Mouse (Mus musculus) midbrain, embryonic 13.5 days (tissue): ENCODE data around the gene Triobp. TPM values are rescaled to one million over a fixed set of nuclear protein-coding genes. Genes with fewer than 3 reads are reported as not detected.
A peak's percentile ranks its signal among the peaks of the same experiment; 100 is the strongest.

Experiments used
- ATAC-seq: fragments of 200-750 bp; cut with Nextera tagmentation; 2 replicates; pipeline ENCODE4 v1.8.0; 2017; ENCODE audit warnings: mild to moderate bottlenecking, moderate TSS enrichment, moderate library complexity
- H3K27ac ChIP-seq: fragments of 300-500 bp; sonication (generic); 2 replicates; pipeline ENCODE4 v1.5.1; 2015; ENCODE audit warnings: inconsistent platforms, mild to moderate bottlenecking, moderate library complexity
- H3K27me3 ChIP-seq: fragments of 300-500 bp; sonication (generic); 2 replicates; pipeline ENCODE4 v1.6.1; 2015; ENCODE audit warnings: mild to moderate bottlenecking, inconsistent platforms
- H3K36me3 ChIP-seq: fragments of 300-500 bp; sonication (generic); 2 replicates; pipeline ENCODE4 v1.6.1; 2015; ENCODE audit warnings: mild to moderate bottlenecking, inconsistent platforms
- H3K4me1 ChIP-seq: fragments of 300-500 bp; sonication (generic); replicated peaks from 2 replicates; pipeline ENCODE4 v1.6.1; 2015; ENCODE audit warnings: inconsistent platforms
- H3K4me2 ChIP-seq: fragments of 300-500 bp; sonication (generic); replicated peaks from 2 replicates; pipeline ENCODE4 v1.6.1; 2015; ENCODE audit warnings: moderate library complexity, mild to moderate bottlenecking, inconsistent platforms
- H3K4me3 ChIP-seq: fragments of 300-500 bp; sonication (generic); replicated peaks from 2 replicates; pipeline ENCODE4 v1.5.1; 2015; ENCODE audit warnings: mild to moderate bottlenecking, inconsistent platforms
- H3K9ac ChIP-seq: fragments of 300-500 bp; sonication (generic); replicated peaks from 2 replicates; pipeline ENCODE4 v1.6.1; 2015; ENCODE audit warnings: mild to moderate bottlenecking, inconsistent platforms
- H3K9me3 ChIP-seq: fragments of 300-500 bp; sonication (generic); 2 replicates; pipeline ENCODE4 v1.6.1; 2016; ENCODE audit warnings: mild to moderate bottlenecking, inconsistent platforms
- WGBS: fragments of 180-500 bp; shearing (Covaris S2); methylation state at CpG from one replicate; pipeline ENCODE4 v1.1.7; 2015; 5-methylcytosine and 5-hydroxymethylcytosine counted together
- microRNA-seq: library from miRNA; unstranded; fragments of <30 nt; microRNA quantifications from one replicate; pipeline ENCODE4, GENCODE M21; 2016
- polyA plus RNA-seq: library from polyadenylated mRNA; unstranded; fragments of >200 nt; fragmentation: Nextera tagmentation; extraction: Ambion mirVana; gene quantifications from 2 replicates; pipeline ENCODE4 v1.2.1, GENCODE M21; 2015

Gene Triobp
- polyA plus RNA-seq, 1 experiment from 2014 or later: 42.6 TPM

- Histone ChIP-seq H3K27me3 (peaks cover 56% of the 10 kb centered on the region), H3K4me1 (peaks cover 39% of the 10 kb centered on the region), H3K36me3 (no peaks in the 10 kb centered on the region), H3K27ac (0 out of 2 replicates have a peak overlapping the region, but pooled peaks have one; percentile 17), H3K4me2 (peak overlapping the region; percentile 81), H3K9me3 (no peaks in the 10 kb centered on the region), H3K9ac (peak overlapping the region; percentile 60), H3K4me3 (peak overlapping the region; percentile 53)
- peak; percentile 18; the same call in 1 of the 2 replicates for ATAC-seq
- WGBS: under 1% methylated on average over 96 of the region's 105 CpGs
These were observed 95.4 kb downstream of the Triobp start for GRCm38 (mm10) chr15:79042721-79043491.

- no peak overlapping the region for H3K4me2 ChIP-seq
- WGBS: 8% methylated on average over 4 of the region's 4 CpGs
- H3K4me1 ChIP-seq: peaks cover 31% of the 10 kb centered on the region
- H3K9ac ChIP-seq: 0 out of 2 replicates have a peak overlapping the region, but pooled peaks have one; percentile 32
- no peaks in the 10 kb centered on the region for H3K36me3 ChIP-seq
- H3K27me3 ChIP-seq: peaks cover 49% of the 10 kb centered on the region
- peak; percentile 69; the same call in 1 of the 2 replicates for ATAC-seq
- H3K4me3 ChIP-seq: no peak overlapping the region
- no peak overlapping the region for H3K27ac ChIP-seq
- no peaks in the 10 kb centered on the region for H3K9me3 ChIP-seq
These were observed 97.3 kb downstream of the Triobp start for GRCm38 (mm10) chr15:79044837-79045236.

GRCm38 (mm10) chr15:79048186-79048585, 100.7 kb downstream of the Triobp start:
- H3K27me3 ChIP-seq: peaks cover 15% of the 10 kb centered on the region
- H3K9me3 ChIP-seq: no peaks in the 10 kb centered on the region
- H3K9ac ChIP-seq: no peak overlapping the region
- H3K36me3 ChIP-seq: peaks cover 13% of the 10 kb centered on the region
- H3K4me1 ChIP-seq: peaks cover 17% of the 10 kb centered on the region
- no peak overlapping the region for H3K4me2 ChIP-seq
- no peak overlapping the region for H3K27ac ChIP-seq
- ATAC-seq: no peak
- WGBS: 78% methylated on average over 4 of the region's 4 CpGs
- H3K4me3 ChIP-seq: no peak overlapping the region

- Histone ChIP-seq H3K9ac (0 out of 2 replicates have a peak overlapping the region, but pooled peaks have one; percentile 41), H3K36me3 (peaks cover 34% of the 10 kb centered on the region), H3K4me1 (peaks cover 6% of the 10 kb centered on the region), H3K4me3 (no peak overlapping the region), H3K9me3 (no peaks in the 10 kb centered on the region), H3K27me3 (no peaks in the 10 kb centered on the region), H3K27ac (no peak overlapping the region), H3K4me2 (no peak overlapping the region)
- 60% methylated on average over 9 of the region's 9 CpGs for WGBS
- peak; percentile 55; the same call in 1 of the 2 replicates for ATAC-seq
These were observed 102.8 kb downstream of the Triobp start for GRCm38 (mm10) chr15:79050160-79050845.

- H3K27ac ChIP-seq: no peak overlapping the region
These were observed 103.4 kb downstream of the Triobp start for GRCm38 (mm10) chr15:79050964-79051363.

GRCm38 (mm10) chr15:79051461-79052360, 104.2 kb downstream of the Triobp start:
- Histone ChIP-seq H3K4me1 (peaks cover 6% of the 10 kb centered on the region), H3K9ac (no peak overlapping the region), H3K4me3 (no peak overlapping the region), H3K4me2 (no peak overlapping the region), H3K9me3 (no peaks in the 10 kb centered on the region), H3K36me3 (peaks cover 48% of the 10 kb centered on the region), H3K27me3 (no peaks in the 10 kb centered on the region), H3K27ac (no peak overlapping the region)
- ATAC-seq: no peak
- WGBS: 83% methylated on average over 13 of the region's 13 CpGs

More at GRCm38 (mm10) chr15:79050964-79051363, 103.4 kb downstream of the Triobp start:
- ATAC-seq: no peak
- Histone ChIP-seq H3K9me3 (no peaks in the 10 kb centered on the region), H3K4me2 (no peak overlapping the region), H3K27me3 (no peaks in the 10 kb centered on the region), H3K36me3 (peaks cover 41% of the 10 kb centered on the region), H3K4me1 (peaks cover 6% of the 10 kb centered on the region), H3K9ac (no peak overlapping the region), H3K4me3 (no peak overlapping the region)
- WGBS: 84% methylated on average over 2 of the region's 2 CpGs

GRCm38 (mm10) chr15:79052366-79052765, 104.8 kb downstream of the Triobp start:
- Histone ChIP-seq H3K4me3 (no peak overlapping the region), H3K9ac (no peak overlapping the region), H3K27ac (no peak overlapping the region), H3K4me2 (no peak overlapping the region), H3K36me3 (peaks cover 55% of the 10 kb centered on the region), H3K9me3 (no peaks in the 10 kb centered on the region), H3K27me3 (no peaks in the 10 kb centered on the region), H3K4me1 (peaks cover 6% of the 10 kb centered on the region)
- ATAC-seq: no peak
- WGBS: 76% methylated on average over 2 of the region's 2 CpGs

Small RNA genes lying within 50 kb of the gene (microRNA-seq; reads per million reads assigned to microRNA genes)
- not detected for gene Mir6956

Other genes with a start within 250 kb of the Triobp start
- 3.0 and 3.3 TPM in 2 replicates for gene Elfn2, start 229.0 kb upstream of the Triobp start, polyA plus RNA-seq
- 83.0 and 93.7 TPM in 2 replicates for gene Mfng, start 174.2 kb upstream of the Triobp start, polyA plus RNA-seq
- gene Card10, start 144.7 kb upstream of the Triobp start, polyA plus RNA-seq: 1.0 and 1.2 TPM in 2 replicates
- gene Cdc42ep1, start 105.1 kb upstream of the Triobp start, polyA plus RNA-seq: 7.0 and 8.5 TPM in 2 replicates
- 1.1 TPM in 1 of 2 replicates, not detected in the other for gene Lgals2, start 92.2 kb upstream of the Triobp start, polyA plus RNA-seq
- gene Gga1, start 70.5 kb upstream of the Triobp start, polyA plus RNA-seq: 47.8 and 49.2 TPM in 2 replicates
- gene Gm49510, start 48.1 kb upstream of the Triobp start, polyA plus RNA-seq: 0.12 TPM in 1 of 2 replicates, not detected in the other
- gene Sh3bp1, start 48.0 kb upstream of the Triobp start, polyA plus RNA-seq: 2.5 and 4.9 TPM in 2 replicates
- gene Pdxp, start 33.8 kb upstream of the Triobp start, polyA plus RNA-seq: 55.8 and 63.2 TPM in 2 replicates
- 109 and 125 TPM in 2 replicates for gene Lgals1, start 21.0 kb upstream of the Triobp start, polyA plus RNA-seq
- 53.1 and 58.0 TPM in 2 replicates for gene Nol12, start 12.8 kb upstream of the Triobp start, polyA plus RNA-seq
- gene H1f0, start 80.7 kb downstream of the Triobp start, polyA plus RNA-seq: 329 and 351 TPM in 2 replicates
- gene Galr3, start 94.2 kb downstream of the Triobp start, polyA plus RNA-seq: not detected in 2 replicates
- gene Ankrd54, start 115.2 kb downstream of the Triobp start, polyA plus RNA-seq: 52.6 and 56.4 TPM in 2 replicates
- gene Eif3l, start 127.5 kb downstream of the Triobp start, polyA plus RNA-seq: 180 and 186 TPM in 2 replicates
- gene Micall1, start 161.2 kb downstream of the Triobp start, polyA plus RNA-seq: 8.6 and 9.5 TPM in 2 replicates
- gene Polr2f, start 193.3 kb downstream of the Triobp start, polyA plus RNA-seq: 295 and 296 TPM in 2 replicates
- gene 1700088E04Rik, start 193.5 kb downstream of the Triobp start, polyA plus RNA-seq: 14.0 and 16.6 TPM in 2 replicates
- 0.58 and 0.67 TPM in 2 replicates for gene Sox10, start 217.5 kb downstream of the Triobp start, polyA plus RNA-seq